Mouse (Mus musculus): Measurements from ENCODE around the gene Dnah5. TPM values are rescaled to one million over a fixed set of nuclear protein-coding genes. Genes with fewer than 3 reads are reported as not detected.
"Not testable (repeated sequence)": the region's sequence is repeated elsewhere in the genome, so short reads cannot be mapped to it uniquely, and the experiment has no call there.

Gene Dnah5
- total RNA-seq, 1 experiment from 2014 or later, result not detected

GRCm38 (mm10) chr15:28404630-28405029, 201.1 kb downstream of the Dnah5 start:
- ATAC-seq (ENCODE audit: extremely low read depth, insufficient number of reproducible peaks, low FRiP score, poor library complexity, severe bottlenecking), result no peak

- no peak for ATAC-seq (ENCODE audit: extremely low read depth, insufficient number of reproducible peaks, low FRiP score, poor library complexity, severe bottlenecking)
These were observed 201.6 kb downstream of the Dnah5 start for GRCm38 (mm10) chr15:28405136-28405535.

GRCm38 (mm10) chr15:28439702-28440101, 236.2 kb downstream of the Dnah5 start:
- ATAC-seq (ENCODE audit: extremely low read depth, insufficient number of reproducible peaks, low FRiP score, poor library complexity, severe bottlenecking), result no peak

GRCm38 (mm10) chr15:28444494-28444893, 240.9 kb downstream of the Dnah5 start:
- ATAC-seq (ENCODE audit: extremely low read depth, insufficient number of reproducible peaks, low FRiP score, poor library complexity, severe bottlenecking), result no peak

- not testable (repeated sequence) for ATAC-seq (ENCODE audit: extremely low read depth, insufficient number of reproducible peaks, low FRiP score, poor library complexity, severe bottlenecking)
These were observed 257.7 kb downstream of the Dnah5 start for GRCm38 (mm10) chr15:28461091-28461778.

GRCm38 (mm10) chr15:28466591-28467247, 263.2 kb downstream of the Dnah5 start:
- no peak for ATAC-seq (ENCODE audit: extremely low read depth, insufficient number of reproducible peaks, low FRiP score, poor library complexity, severe bottlenecking)

- no peak for ATAC-seq (ENCODE audit: extremely low read depth, insufficient number of reproducible peaks, low FRiP score, poor library complexity, severe bottlenecking)
These were observed 270.3 kb downstream of the Dnah5 start for GRCm38 (mm10) chr15:28473749-28474390.

- ATAC-seq (ENCODE audit: extremely low read depth, insufficient number of reproducible peaks, low FRiP score, poor library complexity, severe bottlenecking), result no peak
These were observed 299.3 kb downstream of the Dnah5 start for GRCm38 (mm10) chr15:28502820-28503219.

- no peak for ATAC-seq (ENCODE audit: extremely low read depth, insufficient number of reproducible peaks, low FRiP score, poor library complexity, severe bottlenecking)
These were observed 311.6 kb downstream of the Dnah5 start for GRCm38 (mm10) chr15:28515176-28515575.

Other genes starting within 250 kb of the Dnah5 start
- 28.9 and 31.3 TPM in 2 replicates for gene Trio, start 177.9 kb upstream of the Dnah5 start, total RNA-seq (2017)